Mouse (Mus musculus) olfactory bulb, adult 2 months (tissue): ENCODE results near the gene Med11.

Experiments
- CTCF ChIP-seq: fragments of 200-500 bp; IDR thresholded peaks from 2 replicates; pipeline ENCODE4 v1.5.1; 2012; ENCODE audit warnings: low read depth, mild to moderate bottlenecking, low read length, moderate library complexity; ENCODE audit not compliant: insufficient read depth
- POLR2A ChIP-seq: fragments of 200-500 bp; IDR thresholded peaks from 2 replicates; pipeline ENCODE4 v1.6.1; 2012; ENCODE audit warnings: mild to moderate bottlenecking, low read depth, low read length, moderate library complexity; ENCODE audit not compliant: insufficient read depth

GRCm38 (mm10) chr11:70458688-70459600 lies 7.2 kb downstream of the Med11 start, which contains the start of gene Zmynd15:
- TF ChIP-seq CTCF (no peak), POLR2A (no peak)
